Mouse (Mus musculus): ENCODE results near the gene Adcy9. TPM values are rescaled to one million over a fixed set of nuclear protein-coding genes. Genes with fewer than 3 reads are reported as not detected.

Adcy9 gene
- polyA plus RNA-seq, 1 experiment from 2014 or later: 6.3 TPM

DNA sequence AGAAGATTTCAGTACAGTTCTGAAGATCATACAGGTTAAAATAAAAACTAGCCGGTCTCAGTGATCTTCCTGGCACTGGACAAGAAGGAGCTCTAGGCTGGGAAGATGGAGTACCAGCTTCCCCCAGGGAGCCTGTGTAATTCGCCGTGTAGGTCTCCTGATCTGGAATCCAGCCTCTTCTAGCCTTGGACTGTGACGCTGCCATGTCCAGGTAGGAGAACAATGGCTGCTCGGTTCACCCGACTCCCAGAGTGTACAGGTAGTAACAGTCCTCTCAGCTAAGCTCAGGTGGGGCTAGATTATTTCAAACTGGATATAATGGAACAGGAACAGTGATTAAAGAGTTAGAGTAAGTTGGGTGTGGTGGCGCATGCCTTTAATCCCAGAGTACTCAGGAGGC lies 120.0 kb downstream of the Adcy9 start:
- Histone ChIP-seq H3K9me3 (ENCODE audit: control insufficient read depth, low read length) (no peaks in the 10 kb centered on the region), H3K4me3 (replicated peaks; ENCODE audit: low read length) (no peak overlapping the region), H3K4me2 (replicated peaks) (no peak overlapping the region), H3K9ac (no peak overlapping the region), H3K4me1 (replicated peaks; ENCODE audit: control insufficient read depth, insufficient read depth, low read length) (no peaks in the 10 kb centered on the region), H3K27ac (no peak overlapping the region), H3K36me3 (replicated peaks; ENCODE audit: control insufficient read depth, insufficient read depth) (peaks cover 25% of the 10 kb centered on the region; the same call in 1 of the 2 replicates), H3K27me3 (ENCODE audit: control insufficient read depth, insufficient read depth, low read length) (no peaks in the 10 kb centered on the region)
- ATAC-seq (ENCODE audit: low FRiP score): no peak
- DNase-seq (ENCODE audit: low spot score): no peak
- WGBS: 92% methylated on average over 7 of the region's 7 CpGs

DNA sequence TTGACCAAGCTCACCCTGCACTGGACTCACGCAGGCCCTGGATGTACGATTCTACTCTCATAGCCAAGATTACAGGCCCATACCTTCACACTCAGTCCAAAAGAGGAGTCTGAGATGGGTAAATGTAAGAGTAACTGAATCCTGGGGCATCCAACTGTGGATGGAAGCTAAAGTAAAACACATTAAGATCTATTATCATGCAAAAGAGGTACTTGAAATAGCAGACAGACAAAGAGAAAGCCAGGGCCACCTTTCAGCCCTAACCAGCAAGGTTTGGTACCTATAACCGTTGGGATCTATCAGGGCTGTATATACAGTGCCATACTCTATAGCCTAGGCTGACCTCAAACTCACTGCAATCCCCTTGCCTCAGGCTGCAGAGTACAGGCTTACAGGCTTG lies 127.0 kb downstream of the Adcy9 start:
- WGBS: 85% methylated on average over 3 of the region's 3 CpGs

DNA sequence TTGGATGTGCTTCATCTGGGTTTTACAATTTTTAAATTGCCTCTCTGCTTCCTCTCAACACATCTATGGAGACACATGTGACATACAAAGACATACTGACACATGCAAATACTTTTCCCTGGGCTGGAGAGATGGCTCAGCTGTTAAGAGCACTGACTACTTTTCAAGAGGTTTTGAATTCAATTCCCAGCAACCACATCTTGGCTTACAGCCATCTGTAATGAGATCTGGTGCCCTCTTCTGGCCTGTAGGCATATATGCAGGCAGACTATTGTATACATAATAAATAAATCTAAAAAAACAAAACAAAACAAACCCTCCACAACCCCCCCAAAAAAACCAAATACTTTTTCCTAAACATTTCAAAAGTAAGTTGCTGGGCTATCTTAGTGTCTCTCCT lies 130.8 kb downstream of the Adcy9 start:
- no peak for ATAC-seq (ENCODE audit: low FRiP score)
- no peak overlapping the region for H3K9ac ChIP-seq
- no peaks in the 10 kb centered on the region for H3K4me1 ChIP-seq (replicated peaks; ENCODE audit: control insufficient read depth, insufficient read depth, low read length)
- no peaks in the 10 kb centered on the region for H3K27me3 ChIP-seq (ENCODE audit: control insufficient read depth, insufficient read depth, low read length)
- H3K27ac ChIP-seq: no peak overlapping the region
- no peaks in the 10 kb centered on the region for H3K9me3 ChIP-seq (ENCODE audit: control insufficient read depth, low read length)
- H3K4me3 ChIP-seq (replicated peaks; ENCODE audit: low read length): no peak overlapping the region
- no peak overlapping the region for H3K4me2 ChIP-seq (replicated peaks)
- DNase-seq (ENCODE audit: low spot score): peak; percentile 38
- peaks cover 11% of the 10 kb centered on the region for H3K36me3 ChIP-seq (replicated peaks; ENCODE audit: control insufficient read depth, insufficient read depth)

More for the DNA sequence above, 127.0 kb downstream of the Adcy9 start:
- no peak overlapping the region for H3K9ac ChIP-seq
- H3K4me3 ChIP-seq (replicated peaks; ENCODE audit: low read length): no peak overlapping the region
- H3K27me3 ChIP-seq (ENCODE audit: control insufficient read depth, insufficient read depth, low read length): no peaks in the 10 kb centered on the region
- no peak for DNase-seq (ENCODE audit: low spot score)
- ATAC-seq (ENCODE audit: low FRiP score): no peak
- H3K36me3 ChIP-seq (replicated peaks; ENCODE audit: control insufficient read depth, insufficient read depth): peaks cover 21% of the 10 kb centered on the region
- H3K9me3 ChIP-seq (ENCODE audit: control insufficient read depth, low read length): no peaks in the 10 kb centered on the region
- no peaks in the 10 kb centered on the region for H3K4me1 ChIP-seq (replicated peaks; ENCODE audit: control insufficient read depth, insufficient read depth, low read length)
- H3K4me2 ChIP-seq (replicated peaks): no peak overlapping the region
- H3K27ac ChIP-seq: no peak overlapping the region

GRCm38 (mm10) chr16:4286593-4286992 lies 133.7 kb downstream of the Adcy9 start:
- Histone ChIP-seq H3K27ac (no peak overlapping the region), H3K9ac (no peak overlapping the region), H3K9me3 (ENCODE audit: control insufficient read depth, low read length) (no peaks in the 10 kb centered on the region), H3K4me3 (replicated peaks; ENCODE audit: low read length) (no peak overlapping the region), H3K27me3 (ENCODE audit: control insufficient read depth, insufficient read depth, low read length) (no peaks in the 10 kb centered on the region), H3K4me1 (replicated peaks; ENCODE audit: control insufficient read depth, insufficient read depth, low read length) (no peaks in the 10 kb centered on the region), H3K36me3 (replicated peaks; ENCODE audit: control insufficient read depth, insufficient read depth) (peaks cover 11% of the 10 kb centered on the region), H3K4me2 (replicated peaks) (no peak overlapping the region)
- ATAC-seq (ENCODE audit: low FRiP score): no peak
- DNase-seq (ENCODE audit: low spot score): no peak
- WGBS: 83% methylated on average over 7 of the region's 7 CpGs

DNA sequence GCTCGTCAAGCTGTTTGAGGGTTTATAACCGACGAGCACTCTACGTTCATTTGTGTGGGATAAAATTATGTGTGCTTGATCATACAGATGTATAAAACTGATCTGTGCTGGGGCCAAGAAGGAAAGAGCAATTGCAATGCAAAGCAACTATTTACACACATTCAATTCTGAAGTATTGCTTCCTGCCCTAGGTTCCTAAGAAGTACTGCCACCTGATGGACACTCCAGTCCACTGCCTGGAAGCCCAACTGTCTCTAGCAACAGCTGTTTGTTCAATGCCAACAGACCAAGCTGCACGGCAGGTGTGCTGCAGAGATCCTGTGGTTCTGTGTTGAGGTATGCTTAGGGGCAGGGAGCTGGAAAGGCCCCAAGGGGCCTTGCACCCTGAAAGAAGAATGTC lies 135.0 kb downstream of the Adcy9 start:
- H3K27ac ChIP-seq: no peak overlapping the region
- no peaks in the 10 kb centered on the region for H3K9me3 ChIP-seq (ENCODE audit: control insufficient read depth, low read length)
- DNase-seq (ENCODE audit: low spot score) (no peak), ATAC-seq (ENCODE audit: low FRiP score) (no peak)
- no peak overlapping the region for H3K9ac ChIP-seq
- peaks cover 11% of the 10 kb centered on the region for H3K36me3 ChIP-seq (replicated peaks; ENCODE audit: control insufficient read depth, insufficient read depth)
- no peak overlapping the region for H3K4me3 ChIP-seq (replicated peaks; ENCODE audit: low read length)
- no peaks in the 10 kb centered on the region for H3K27me3 ChIP-seq (ENCODE audit: control insufficient read depth, insufficient read depth, low read length)
- no peaks in the 10 kb centered on the region for H3K4me1 ChIP-seq (replicated peaks; ENCODE audit: control insufficient read depth, insufficient read depth, low read length)
- 75% methylated on average over 5 of the region's 5 CpGs for WGBS
- no peak overlapping the region for H3K4me2 ChIP-seq (replicated peaks)

DNA sequence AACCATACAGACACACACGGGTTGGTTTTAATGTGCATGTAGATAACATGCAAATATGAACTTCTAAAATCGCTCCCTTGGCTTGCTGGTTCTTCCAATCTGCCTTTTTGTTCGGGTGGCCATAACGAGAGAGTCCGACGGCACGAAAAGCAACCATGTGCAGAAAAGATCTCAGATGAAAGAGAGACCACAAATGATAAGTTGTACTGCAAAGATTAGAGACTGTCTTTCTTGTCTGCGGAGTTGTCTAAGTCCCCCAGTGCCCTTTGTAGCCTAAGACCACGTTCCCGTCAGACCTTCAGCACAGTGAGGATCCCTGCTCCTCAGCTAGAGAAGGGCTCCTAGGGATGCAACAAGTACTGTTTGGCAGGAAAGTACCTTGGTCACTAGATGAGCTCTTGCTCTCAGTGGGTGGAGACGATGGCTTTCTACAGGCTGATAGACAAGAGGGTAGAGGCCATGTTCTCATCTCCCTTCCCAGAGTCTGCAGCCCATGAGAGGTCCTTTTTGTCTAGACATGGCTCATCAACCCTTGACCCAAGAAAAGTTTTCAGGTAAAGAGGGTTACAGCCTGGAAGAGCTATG lies 136.9 kb downstream of the Adcy9 start:
- DNase-seq (ENCODE audit: low spot score) (no peak), ATAC-seq (ENCODE audit: low FRiP score) (no peak)
- Histone ChIP-seq H3K4me3 (replicated peaks; ENCODE audit: low read length) (no peak overlapping the region), H3K4me2 (replicated peaks) (no peak overlapping the region), H3K9ac (no peak overlapping the region), H3K4me1 (replicated peaks; ENCODE audit: control insufficient read depth, insufficient read depth, low read length) (no peaks in the 10 kb centered on the region), H3K27me3 (ENCODE audit: control insufficient read depth, insufficient read depth, low read length) (no peaks in the 10 kb centered on the region), H3K36me3 (replicated peaks; ENCODE audit: control insufficient read depth, insufficient read depth) (peaks cover 6% of the 10 kb centered on the region), H3K27ac (no peak overlapping the region), H3K9me3 (ENCODE audit: control insufficient read depth, low read length) (no peaks in the 10 kb centered on the region)
- WGBS: 91% methylated on average over 11 of the region's 11 CpGs

GRCm38 (mm10) chr16:4281470-4281869 lies 138.8 kb downstream of the Adcy9 start:
- Histone ChIP-seq H3K4me3 (replicated peaks; ENCODE audit: low read length) (no peak overlapping the region), H3K27ac (no peak overlapping the region), H3K4me2 (replicated peaks) (no peak overlapping the region), H3K27me3 (ENCODE audit: control insufficient read depth, insufficient read depth, low read length) (no peaks in the 10 kb centered on the region), H3K4me1 (replicated peaks; ENCODE audit: control insufficient read depth, insufficient read depth, low read length) (no peaks in the 10 kb centered on the region), H3K9me3 (ENCODE audit: control insufficient read depth, low read length) (no peaks in the 10 kb centered on the region), H3K36me3 (replicated peaks; ENCODE audit: control insufficient read depth, insufficient read depth) (no peaks in the 10 kb centered on the region), H3K9ac (no peak overlapping the region)
- DNase-seq (ENCODE audit: low spot score) (no peak), ATAC-seq (ENCODE audit: low FRiP score) (no peak)
- 93% methylated on average over 4 of the region's 4 CpGs for WGBS

DNA sequence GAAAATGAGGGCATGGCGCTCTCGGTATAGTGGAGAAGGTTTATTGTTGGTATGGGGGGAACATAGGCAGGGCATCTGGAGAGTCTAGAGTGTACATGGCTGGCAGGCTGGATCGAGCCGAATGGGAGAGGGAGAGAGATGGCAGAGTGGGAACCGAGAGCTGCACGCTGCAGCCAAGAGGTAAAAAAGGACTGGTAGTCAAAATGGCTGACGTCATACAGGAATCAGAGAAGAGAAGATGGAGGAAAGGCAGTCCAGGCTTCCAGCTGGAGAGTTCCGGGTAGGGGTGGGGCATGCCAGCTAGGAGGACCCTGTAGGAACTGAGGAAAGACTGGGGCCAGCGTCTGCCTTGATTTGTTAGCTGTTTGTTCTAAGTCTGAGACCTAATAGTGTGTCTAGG lies 139.3 kb downstream of the Adcy9 start:
- Histone ChIP-seq H3K27ac (no peak overlapping the region), H3K9me3 (ENCODE audit: control insufficient read depth, low read length) (no peaks in the 10 kb centered on the region), H3K4me1 (replicated peaks; ENCODE audit: control insufficient read depth, insufficient read depth, low read length) (no peaks in the 10 kb centered on the region), H3K27me3 (ENCODE audit: control insufficient read depth, insufficient read depth, low read length) (no peaks in the 10 kb centered on the region), H3K4me2 (replicated peaks) (no peak overlapping the region), H3K9ac (no peak overlapping the region), H3K36me3 (replicated peaks; ENCODE audit: control insufficient read depth, insufficient read depth) (no peaks in the 10 kb centered on the region), H3K4me3 (replicated peaks; ENCODE audit: low read length) (no peak overlapping the region)
- 87% methylated on average over 9 of the region's 9 CpGs for WGBS
- DNase-seq (ENCODE audit: low spot score) (no peak), ATAC-seq (ENCODE audit: low FRiP score) (no peak)

- Histone ChIP-seq H3K27me3 (ENCODE audit: control insufficient read depth, insufficient read depth, low read length) (no peaks in the 10 kb centered on the region), H3K36me3 (replicated peaks; ENCODE audit: control insufficient read depth, insufficient read depth) (no peaks in the 10 kb centered on the region), H3K27ac (no peak overlapping the region), H3K9me3 (ENCODE audit: control insufficient read depth, low read length) (no peaks in the 10 kb centered on the region), H3K9ac (no peak overlapping the region), H3K4me2 (replicated peaks) (no peak overlapping the region), H3K4me1 (replicated peaks; ENCODE audit: control insufficient read depth, insufficient read depth, low read length) (no peaks in the 10 kb centered on the region), H3K4me3 (replicated peaks; ENCODE audit: low read length) (no peak overlapping the region)
- ATAC-seq (ENCODE audit: low FRiP score): no peak
- no peak for DNase-seq (ENCODE audit: low spot score)
- 65% methylated on average over 3 of the region's 3 CpGs for WGBS
Observed at GRCm38 (mm10) chr16:4279601-4280000, 140.7 kb downstream of the Adcy9 start.

GRCm38 (mm10) chr16:4276621-4277020 lies 143.7 kb downstream of the Adcy9 start:
- no peaks in the 10 kb centered on the region for H3K36me3 ChIP-seq (replicated peaks; ENCODE audit: control insufficient read depth, insufficient read depth)

More at GRCm38 (mm10) chr16:4276621-4277020, 143.7 kb downstream of the Adcy9 start:
- 90% methylated on average over 5 of the region's 5 CpGs for WGBS
- DNase-seq (ENCODE audit: low spot score): no peak
- Histone ChIP-seq H3K4me3 (replicated peaks; ENCODE audit: low read length) (no peak overlapping the region), H3K9ac (no peak overlapping the region), H3K27me3 (ENCODE audit: control insufficient read depth, insufficient read depth, low read length) (no peaks in the 10 kb centered on the region), H3K4me1 (replicated peaks; ENCODE audit: control insufficient read depth, insufficient read depth, low read length) (no peaks in the 10 kb centered on the region), H3K9me3 (ENCODE audit: control insufficient read depth, low read length) (no peaks in the 10 kb centered on the region), H3K27ac (no peak overlapping the region), H3K4me2 (replicated peaks) (no peak overlapping the region)
- ATAC-seq (ENCODE audit: low FRiP score): no peak

Measured in hindbrain, embryonic 14.5 days (tissue).